ENCODE assay signal across 7 mouse cellular contexts in the genomic region with DNA sequence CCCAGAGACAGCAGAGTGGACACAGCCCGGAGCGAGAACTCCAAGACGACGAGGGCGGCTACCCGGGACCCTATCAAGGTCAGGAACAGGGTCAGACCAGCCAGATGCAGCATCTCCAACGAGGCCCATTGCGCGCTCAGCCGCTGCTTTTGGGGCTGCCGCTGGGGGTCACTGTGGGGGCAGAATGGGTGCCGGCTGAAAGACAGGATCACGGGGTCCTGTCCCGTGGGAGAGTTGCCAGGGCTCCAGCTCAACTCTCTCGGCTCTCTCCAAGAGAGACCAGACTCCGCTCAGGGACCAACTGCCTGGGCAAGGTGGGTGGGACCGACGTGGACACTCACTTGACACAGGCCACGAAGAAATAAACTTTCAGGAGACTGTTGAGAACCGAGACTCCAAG. TPM values are rescaled to one million over a fixed set of nuclear protein-coding genes. Genes with fewer than 3 reads are reported as not detected.
DNase-seq lines count a peak whose midpoint lies in the region; ATAC-seq lines count a peak whose summit lies in the region.

No protein-coding gene starts in this region.

- peak; percentile 15; the same call in 1 of the 2 replicates for ATAC-seq in hindbrain, embryonic 14.5 days (ENCODE audit: low FRiP score)

- no peaks in the 10 kb centered on the region for H3K9me3 ChIP-seq in hindbrain, embryonic 14.5 days (ENCODE audit: control insufficient read depth, low read length)

- H3K27ac ChIP-seq in hindbrain, embryonic 14.5 days = no peak overlapping the region

- WGBS in hindbrain, embryonic 14.5 days = 5% methylated on average over 20 of the region's 20 CpGs

- peaks cover 10% of the 10 kb centered on the region for H3K27me3 ChIP-seq in hindbrain, embryonic 14.5 days (ENCODE audit: control insufficient read depth, insufficient read depth, low read length)

- peak overlapping the region; percentile 39 for H3K4me2 ChIP-seq in hindbrain, embryonic 14.5 days (replicated peaks)

- H3K4me1 ChIP-seq in hindbrain, embryonic 14.5 days (replicated peaks; ENCODE audit: control insufficient read depth, insufficient read depth, low read length) = peaks cover 8% of the 10 kb centered on the region

- DNase-seq in Muller cell, postnatal 12 days (ENCODE audit: inconsistent ontology term) = peak; percentile 63
- DNase-seq in c-Kit-positive CD71-negative TER-119-negative erythroid progenitor cells, embryonic 14.5 days (ENCODE audit: low read depth) = peak; percentile 56
- peak; percentile 38 to 39 for DNase-seq in frontal cortex, postnatal 25 days (ENCODE audit: low spot score in 2 of 2)
- DNase-seq in hindbrain, embryonic 14.5 days (ENCODE audit: low spot score) = peak; percentile 35
- peak; percentile 52 to 53 for DNase-seq in left cerebral cortex, adult 18-20 months (ENCODE audit: low spot score in 2 of 2)
- peak; percentile 88 to 89 for DNase-seq in lung, postnatal 4 days
- DNase-seq in right cerebral cortex, postnatal 14 days = peak; percentile 68

- H3K9ac ChIP-seq in hindbrain, embryonic 14.5 days = no peak overlapping the region

- no peaks in the 10 kb centered on the region for H3K36me3 ChIP-seq in hindbrain, embryonic 14.5 days (replicated peaks; ENCODE audit: control insufficient read depth, insufficient read depth)

- no peak overlapping the region; the same call in 1 of the 2 replicates for H3K4me3 ChIP-seq in hindbrain, embryonic 14.5 days (replicated peaks; ENCODE audit: low read length)

RNA-seq across cellular contexts. Expression of a gene that starts 1.1 kb away (rescaled TPM):
- polyA plus RNA-seq in hindbrain, embryonic 14.5 days (2014; fragmentation: Nextera tagmentation; extraction: Ambion mirVana) = 0.17 TPM in 1 of 2 replicates, not detected in the other
- total RNA-seq in left cerebral cortex, adult 18-20 months (2021) = under 1 TPM; 0.53 to 0.63 TPM

RNA-seq across cellular contexts. Expression of a gene that starts 6.3 kb away (rescaled TPM):
- polyA plus RNA-seq in hindbrain, embryonic 14.5 days (2014; fragmentation: Nextera tagmentation; extraction: Ambion mirVana) = not detected in 2 replicates
- total RNA-seq in left cerebral cortex, adult 18-20 months (2021) = 1 to 10 TPM; 3.9 to 4.1 TPM

RNA-seq across cellular contexts. Expression of a gene that starts 11.4 kb away (rescaled TPM):
- 41.3 and 43.6 TPM in 2 replicates for polyA plus RNA-seq in hindbrain, embryonic 14.5 days (2014; fragmentation: Nextera tagmentation; extraction: Ambion mirVana)
- 1 to 10 TPM; 1.4 to 1.6 TPM for total RNA-seq in left cerebral cortex, adult 18-20 months (2021)

RNA-seq across cellular contexts. Expression of a gene that starts 47.4 kb away (rescaled TPM):
- polyA plus RNA-seq in hindbrain, embryonic 14.5 days (2014; fragmentation: Nextera tagmentation; extraction: Ambion mirVana) = 3.9 and 4.4 TPM in 2 replicates
- total RNA-seq in left cerebral cortex, adult 18-20 months (2021) = 10 to 100 TPM; 94.6 to 96.9 TPM

Comparison
In these comparisons a context has a peak if more than half of its experiments do, and no peak if none do; other contexts are left out.
1. DNase-seq: peak in every context shown above with its lines; median percentile 88 in lung, postnatal 4 days; 68 in right cerebral cortex, postnatal 14 days; 63 in Muller cell, postnatal 12 days; 56 in c-Kit-positive CD71-negative TER-119-negative erythroid progenitor cells, embryonic 14.5 days; 52 in left cerebral cortex, adult 18-20 months; 38 in frontal cortex, postnatal 25 days; 35 in hindbrain, embryonic 14.5 days.